Comparison of ENCODE assay signal across 9 mouse cellular contexts in genomic region chr5:139381586-139382513, GRCm38 (mm10). TPM values are rescaled to one million over a fixed set of nuclear protein-coding genes. Genes with fewer than 3 reads are reported as not detected.
DNase-seq lines count a peak whose midpoint lies in the region; ATAC-seq and TF ChIP-seq lines count a peak whose summit lies in the region.
"Had no signal": no experiment of that assay in that cellular context is flagged by ENCODE, and none has a peak within 500 bp of the region (broad histone marks: within the 10 kb centered on the region; RNA-seq: fewer than 3 reads in every experiment).

No protein-coding gene starts in this region.

- TF ChIP-seq RAD21 in MEL (IDR thresholded peaks at IDR 0.05; ENCODE audit: low read depth, low read length): no peak

- no peaks in the 10 kb centered on the region for H3K9me3 ChIP-seq in forebrain, embryonic 12.5 days
- H3K9me3 ChIP-seq in forebrain, embryonic 15.5 days: no peaks in the 10 kb centered on the region
- H3K9me3 ChIP-seq in MEL (replicated peaks; ENCODE audit: insufficient read depth, low read length): no peaks in the 10 kb centered on the region
- H3K9me3 ChIP-seq in heart, embryonic 15.5 days (replicated peaks): no peaks in the 10 kb centered on the region

- no peaks in the 10 kb centered on the region; the same call in 1 of the 2 replicates for H3K36me3 ChIP-seq in forebrain, embryonic 12.5 days (replicated peaks)
- H3K36me3 ChIP-seq in forebrain, embryonic 15.5 days: no peaks in the 10 kb centered on the region
- H3K36me3 ChIP-seq in MEL (ENCODE audit: control insufficient read depth in 1 of 2, insufficient read depth in 2 of 2, low read length in 2 of 2): peaks cover 0 to 30% of the 10 kb centered on the region in 2 experiments; a peak in 2 of 4 replicates
- no peaks in the 10 kb centered on the region for H3K36me3 ChIP-seq in heart, embryonic 15.5 days
- no peaks in the 10 kb centered on the region for H3K36me3 ChIP-seq in liver, adult 2 months (ENCODE audit: control insufficient read depth, insufficient read depth, low read length)

- no peak overlapping the region for H3K4me3 ChIP-seq in forebrain, embryonic 12.5 days (replicated peaks)
- H3K4me3 ChIP-seq in forebrain, embryonic 15.5 days: no peak overlapping the region
- peak overlapping the region; percentile 14 to 66; a peak in 3 of 4 replicates for H3K4me3 ChIP-seq in MEL (ENCODE audit: control insufficient read depth in 1 of 2, insufficient read depth in 1 of 2, low read depth in 2 of 2, low read length in 2 of 2)
- peak overlapping the region; percentile 81 for H3K4me3 ChIP-seq in heart, embryonic 15.5 days
- H3K4me3 ChIP-seq in liver, adult 2 months (ENCODE audit: insufficient read depth, low read depth, low read length): peak overlapping the region; percentile 59

- peak; percentile 91 to 95 for TF ChIP-seq EP300 in MEL (IDR thresholded peaks at IDR 0.05; ENCODE audit: low read depth in 1 of 2, low read length in 2 of 2)

- H3K9ac ChIP-seq in forebrain, embryonic 12.5 days: no peak overlapping the region
- H3K9ac ChIP-seq in forebrain, embryonic 15.5 days (replicated peaks): no peak overlapping the region
- peak overlapping the region; percentile 81 for H3K9ac ChIP-seq in MEL (ENCODE audit: control insufficient read depth, low read depth, low read length, poor library complexity, severe bottlenecking)
- peak overlapping the region; percentile 78 for H3K9ac ChIP-seq in heart, embryonic 15.5 days
- H3K9ac ChIP-seq in liver, adult 2 months (ENCODE audit: low read depth, low read length): peak overlapping the region; percentile 82

- 85% methylated on average over 18 of the region's 18 CpGs for WGBS in forebrain, embryonic 12.5 days
- WGBS in forebrain, embryonic 15.5 days: 85% methylated on average over 18 of the region's 18 CpGs
- WGBS in heart, embryonic 15.5 days: 55% methylated on average over 18 of the region's 18 CpGs
- WGBS in liver, adult 2 months: 18% methylated on average over 18 of the region's 18 CpGs

- peak overlapping the region; percentile 42; the same call in 1 of the 2 replicates for H3K27ac ChIP-seq in forebrain, embryonic 12.5 days
- H3K27ac ChIP-seq in forebrain, embryonic 15.5 days (replicated peaks): no peak overlapping the region
- H3K27ac ChIP-seq in MEL (ENCODE audit: control insufficient read depth, low read depth, low read length): peak overlapping the region; percentile 98
- peak overlapping the region; percentile 98 for H3K27ac ChIP-seq in heart, embryonic 15.5 days
- H3K27ac ChIP-seq in liver, adult 2 months (replicated peaks; ENCODE audit: insufficient read depth, low read depth, low read length): peak overlapping the region; percentile 97

- ATAC-seq in forebrain, embryonic 12.5 days (ENCODE audit: low FRiP score): no peak
- no peak for ATAC-seq in forebrain, embryonic 15.5 days (replicated peaks)
- no peak for ATAC-seq in heart, embryonic 15.5 days (replicated peaks; ENCODE audit: insufficient number of reproducible peaks, insufficient read depth, low FRiP score, low read depth)

- H3K4me1 ChIP-seq in forebrain, embryonic 12.5 days: peaks cover 17% of the 10 kb centered on the region
- peaks cover 17% of the 10 kb centered on the region for H3K4me1 ChIP-seq in forebrain, embryonic 15.5 days
- H3K4me1 ChIP-seq in MEL (ENCODE audit: control insufficient read depth in 1 of 2, insufficient read depth in 2 of 2, low read length in 2 of 2): peaks cover 18 to 36% of the 10 kb centered on the region in 2 experiments
- peaks cover 92% of the 10 kb centered on the region for H3K4me1 ChIP-seq in heart, embryonic 15.5 days (replicated peaks)
- peaks cover 56% of the 10 kb centered on the region for H3K4me1 ChIP-seq in liver, adult 2 months (ENCODE audit: control insufficient read depth, insufficient read depth, low read length)

- H3K27me3 ChIP-seq in forebrain, embryonic 12.5 days: peaks cover 7% of the 10 kb centered on the region; the same call in 1 of the 2 replicates
- no peaks in the 10 kb centered on the region for H3K27me3 ChIP-seq in forebrain, embryonic 15.5 days
- no peaks in the 10 kb centered on the region for H3K27me3 ChIP-seq in MEL (ENCODE audit: control insufficient read depth in 1 of 2, insufficient read depth in 2 of 2, low read length in 2 of 2)
- H3K27me3 ChIP-seq in heart, embryonic 15.5 days: no peaks in the 10 kb centered on the region
- no peaks in the 10 kb centered on the region for H3K27me3 ChIP-seq in liver, adult 2 months (ENCODE audit: control insufficient read depth, insufficient read depth, low read length)

- H3K79me2 ChIP-seq in MEL (ENCODE audit: control insufficient read depth, insufficient read depth, low read length, poor library complexity): peaks cover 14% of the 10 kb centered on the region
- peaks cover 27% of the 10 kb centered on the region; the same call in 1 of the 2 replicates for H3K79me2 ChIP-seq in liver, adult 2 months (ENCODE audit: control insufficient read depth, insufficient read depth, low read length)

- peak in 1 of 2 experiments; percentile 2; a peak in 1 of 4 replicates for TF ChIP-seq POLR2A in MEL (IDR thresholded peaks at IDR 0.05; ENCODE audit: control insufficient read depth in 1 of 2, insufficient read depth in 1 of 2, low read depth in 1 of 2, low read length in 2 of 2, poor library complexity in 1 of 2)
- TF ChIP-seq POLR2A in liver, adult 2 months (IDR thresholded peaks at IDR 0.05; ENCODE audit: extremely low read depth, insufficient read depth, low read length): peak; percentile 61; the same call in 1 of the 2 replicates

- no peak for TF ChIP-seq CTCF in MEL (IDR thresholded peaks at IDR 0.05 in 2 of 3, conservative IDR thresholded peaks at IDR 0.05 in 1 of 3; ENCODE audit: control insufficient read depth in 1 of 3, insufficient read depth in 1 of 3, low read depth in 2 of 3, low read length in 3 of 3, poor library complexity in 1 of 3, severe bottlenecking in 1 of 3)
- TF ChIP-seq CTCF in liver, adult 2 months (IDR thresholded peaks at IDR 0.05; ENCODE audit: low read depth, low read length): no peak

- peak; percentile 92 for DNase-seq in MEL (ENCODE audit: low read depth, low spot score)
- DNase-seq in liver, adult 2 months (ENCODE audit: extremely low read depth, low read depth, low spot score): peak; percentile 81
- peak; percentile 67 for DNase-seq in spleen, adult 12 weeks (ENCODE audit: low spot score)
- no peak for DNase-seq in adrenal gland, adult 8-10 months
- no peak for DNase-seq in cerebellum, adult 9-10 months

- no peak overlapping the region for H3K4me2 ChIP-seq in forebrain, embryonic 12.5 days
- H3K4me2 ChIP-seq in forebrain, embryonic 15.5 days (replicated peaks): no peak overlapping the region
- H3K4me2 ChIP-seq in heart, embryonic 15.5 days: peak overlapping the region; percentile 81

RNA-seq across cellular contexts. Expression of gene Gpr146, which starts 4.4 kb away (rescaled TPM):
- polyA plus RNA-seq in forebrain, embryonic 12.5 days (2016; fragmentation: Nextera tagmentation; extraction: Ambion mirVana): 1.2 and 1.4 TPM in 2 replicates
- 1.3 and 1.5 TPM in 2 replicates for polyA plus RNA-seq in forebrain, embryonic 15.5 days (2015; fragmentation: Nextera tagmentation; extraction: Ambion mirVana)
- total RNA-seq in MEL (2012; rRNA removed): 0.92 and 2.1 TPM in 2 replicates
- polyA plus RNA-seq in MEL (2012; ENCODE audit: insufficient read depth in 1 of 2, insufficient read length in 2 of 2, low read depth in 1 of 2, low replicate concordance in 2 of 2, missing spikeins in 1 of 2): 1 to 10 TPM in 1 of 2 experiments, not detected in 1; 4.5 TPM
- polyA plus RNA-seq in heart, embryonic 15.5 days (2015; fragmentation: Nextera tagmentation; extraction: Ambion mirVana): 14.0 and 14.7 TPM in 2 replicates
- total RNA-seq in liver, adult 2 months (2014; rRNA removed): 36.5 and 57.1 TPM in 2 replicates
- 43.5 and 70.7 TPM in 2 replicates for polyA plus RNA-seq in liver, adult 2 months (2012; rRNA removed)
- 10 to 100 TPM; 13.6 to 25.0 (median 18.1) TPM for total RNA-seq in adrenal gland, adult 8-10 months (2022)

RNA-seq across cellular contexts. Expression of gene C130050O18Rik, which starts 23.2 kb away (rescaled TPM):
- polyA plus RNA-seq in forebrain, embryonic 12.5 days (2016; fragmentation: Nextera tagmentation; extraction: Ambion mirVana): 0.10 and 0.22 TPM in 2 replicates
- polyA plus RNA-seq in forebrain, embryonic 15.5 days (2015; fragmentation: Nextera tagmentation; extraction: Ambion mirVana): 0.13 and 0.20 TPM in 2 replicates
- 0.10 and 0.12 TPM in 2 replicates for total RNA-seq in MEL (2012; rRNA removed)
- polyA plus RNA-seq in MEL (2012; ENCODE audit: insufficient read depth in 1 of 2, insufficient read length in 2 of 2, low read depth in 1 of 2, low replicate concordance in 2 of 2, missing spikeins in 1 of 2): under 1 TPM in 1 of 2 experiments, not detected in 1; 0.21 TPM
- polyA plus RNA-seq in heart, embryonic 15.5 days (2015; fragmentation: Nextera tagmentation; extraction: Ambion mirVana): 0.63 and 0.76 TPM in 2 replicates
- 0.18 and 0.54 TPM in 2 replicates for total RNA-seq in liver, adult 2 months (2014; rRNA removed)
- 0.56 and 1.6 TPM in 2 replicates for polyA plus RNA-seq in liver, adult 2 months (2012; rRNA removed)
- 1 to 10 TPM in 3 of 4 experiments, under 1 TPM in 1; 0.94 to 1.4 (median 1.2) TPM for total RNA-seq in adrenal gland, adult 8-10 months (2022)

RNA-seq across cellular contexts. Expression of gene Cyp2w1, which starts 29.4 kb away (rescaled TPM):
- polyA plus RNA-seq in forebrain, embryonic 12.5 days (2016; fragmentation: Nextera tagmentation; extraction: Ambion mirVana): 0.17 and 0.24 TPM in 2 replicates
- polyA plus RNA-seq in forebrain, embryonic 15.5 days (2015; fragmentation: Nextera tagmentation; extraction: Ambion mirVana): not detected in 2 replicates
- not detected in 2 replicates for total RNA-seq in MEL (2012; rRNA removed)
- not detected for polyA plus RNA-seq in MEL (2012; ENCODE audit: insufficient read depth in 1 of 2, insufficient read length in 2 of 2, low read depth in 1 of 2, low replicate concordance in 2 of 2, missing spikeins in 1 of 2)
- polyA plus RNA-seq in heart, embryonic 15.5 days (2015; fragmentation: Nextera tagmentation; extraction: Ambion mirVana): 0.47 TPM in 1 of 2 replicates, not detected in the other
- not detected in 2 replicates for total RNA-seq in liver, adult 2 months (2014; rRNA removed)
- not detected in 2 replicates for polyA plus RNA-seq in liver, adult 2 months (2012; rRNA removed)
- not detected for total RNA-seq in adrenal gland, adult 8-10 months (2022)
- total RNA-seq: hematopoietic stem cell, adult 5-6 weeks had no signal

RNA-seq across cellular contexts. Expression of gene Cox19, which starts 30.6 kb away (rescaled TPM):
- polyA plus RNA-seq in forebrain, embryonic 12.5 days (2016; fragmentation: Nextera tagmentation; extraction: Ambion mirVana): 105 and 117 TPM in 2 replicates
- polyA plus RNA-seq in forebrain, embryonic 15.5 days (2015; fragmentation: Nextera tagmentation; extraction: Ambion mirVana): 104 and 113 TPM in 2 replicates
- total RNA-seq in MEL (2012; rRNA removed): 49.1 and 53.0 TPM in 2 replicates
- 10 to 100 TPM in 1 of 2 experiments, not detected in 1; 73.2 TPM for polyA plus RNA-seq in MEL (2012; ENCODE audit: insufficient read depth in 1 of 2, insufficient read length in 2 of 2, low read depth in 1 of 2, low replicate concordance in 2 of 2, missing spikeins in 1 of 2)
- 69.7 and 77.3 TPM in 2 replicates for polyA plus RNA-seq in heart, embryonic 15.5 days (2015; fragmentation: Nextera tagmentation; extraction: Ambion mirVana)
- 23.6 and 25.2 TPM in 2 replicates for total RNA-seq in liver, adult 2 months (2014; rRNA removed)
- polyA plus RNA-seq in liver, adult 2 months (2012; rRNA removed): 82.4 and 86.1 TPM in 2 replicates
- total RNA-seq in adrenal gland, adult 8-10 months (2022): 10 to 100 TPM; 59.6 to 79.9 (median 66.5) TPM

RNA-seq across cellular contexts. Expression of gene Gper1, which starts 41.1 kb away (rescaled TPM):
- polyA plus RNA-seq in forebrain, embryonic 12.5 days (2016; fragmentation: Nextera tagmentation; extraction: Ambion mirVana): 4.1 and 5.2 TPM in 2 replicates
- 7.3 and 8.2 TPM in 2 replicates for polyA plus RNA-seq in forebrain, embryonic 15.5 days (2015; fragmentation: Nextera tagmentation; extraction: Ambion mirVana)
- total RNA-seq in MEL (2012; rRNA removed): 0.07 and 0.15 TPM in 2 replicates
- polyA plus RNA-seq in MEL (2012; ENCODE audit: insufficient read depth in 1 of 2, insufficient read length in 2 of 2, low read depth in 1 of 2, low replicate concordance in 2 of 2, missing spikeins in 1 of 2): under 1 TPM in 1 of 2 experiments, not detected in 1; 0.07 TPM
- 1.5 and 5.4 TPM in 2 replicates for polyA plus RNA-seq in heart, embryonic 15.5 days (2015; fragmentation: Nextera tagmentation; extraction: Ambion mirVana)
- 0.07 TPM in 1 of 2 replicates, not detected in the other for total RNA-seq in liver, adult 2 months (2014; rRNA removed)
- 0.02 and 0.05 TPM in 2 replicates for polyA plus RNA-seq in liver, adult 2 months (2012; rRNA removed)
- total RNA-seq in adrenal gland, adult 8-10 months (2022): 1 to 10 TPM; 3.9 to 7.8 (median 6.3) TPM
- total RNA-seq: hematopoietic stem cell, adult 5-6 weeks had no signal

Comparison
In these comparisons a context has a peak if more than half of its experiments do, and no peak if none do; other contexts are left out.
1. H3K4me3 ChIP-seq: peak in MEL (2 of 2), heart, embryonic 15.5 days (single experiment) and liver, adult 2 months (single experiment); none in forebrain, embryonic 12.5 days (single experiment) and forebrain, embryonic 15.5 days (single experiment).
2. H3K9ac ChIP-seq: peak in MEL (single experiment), heart, embryonic 15.5 days (single experiment) and liver, adult 2 months (single experiment); none in forebrain, embryonic 12.5 days (single experiment) and forebrain, embryonic 15.5 days (single experiment).
3. DNase-seq: peak in MEL (single experiment), liver, adult 2 months (single experiment) and spleen, adult 12 weeks (single experiment); none in adrenal gland, adult 8-10 months (single experiment) and cerebellum, adult 9-10 months (single experiment).